Mouse (Mus musculus) T-helper 1 cell (primary cell): Measurements from ENCODE around the gene Slc25a28.

ENCODE experiments used
- in situ Hi-C: fragments of 300-600 bp; cut with MboI, MseI; formaldehyde crosslinking; loops from one replicate; pipeline ENCODE4 v1.15.1; 2025; ENCODE audit warnings: high pct_unique_total_duplicates

Slc25a28 gene

GRCm38 (mm10) chr19:43645508-43645907, 29.2 kb downstream of the Slc25a28 start:
- in situ Hi-C loops = no loop called here

DNA sequence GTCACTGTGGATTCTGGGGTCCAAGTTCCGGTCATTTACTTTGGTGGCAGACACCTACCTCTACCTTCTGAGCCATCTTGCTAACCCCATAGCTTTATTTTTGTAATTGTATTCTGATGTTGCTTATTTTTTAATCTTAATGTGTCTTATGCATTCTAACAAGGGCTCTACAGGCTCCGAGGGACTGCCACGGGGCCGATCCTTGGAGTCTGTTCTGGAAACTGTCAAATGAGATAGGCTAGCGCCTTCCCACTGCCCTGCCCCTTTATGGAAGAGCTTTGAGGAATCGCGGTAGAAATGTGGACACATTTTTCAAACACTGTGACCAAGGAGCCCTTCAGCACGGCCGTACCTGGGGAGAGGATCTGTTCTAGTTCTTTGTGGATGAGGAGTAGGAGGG, 31.8 kb downstream of the Slc25a28 start:
- in situ Hi-C loops = no loop called here

GRCm38 (mm10) chr19:43641833-43642232, 32.8 kb downstream of the Slc25a28 start:
- in situ Hi-C loops = no loop called here

DNA sequence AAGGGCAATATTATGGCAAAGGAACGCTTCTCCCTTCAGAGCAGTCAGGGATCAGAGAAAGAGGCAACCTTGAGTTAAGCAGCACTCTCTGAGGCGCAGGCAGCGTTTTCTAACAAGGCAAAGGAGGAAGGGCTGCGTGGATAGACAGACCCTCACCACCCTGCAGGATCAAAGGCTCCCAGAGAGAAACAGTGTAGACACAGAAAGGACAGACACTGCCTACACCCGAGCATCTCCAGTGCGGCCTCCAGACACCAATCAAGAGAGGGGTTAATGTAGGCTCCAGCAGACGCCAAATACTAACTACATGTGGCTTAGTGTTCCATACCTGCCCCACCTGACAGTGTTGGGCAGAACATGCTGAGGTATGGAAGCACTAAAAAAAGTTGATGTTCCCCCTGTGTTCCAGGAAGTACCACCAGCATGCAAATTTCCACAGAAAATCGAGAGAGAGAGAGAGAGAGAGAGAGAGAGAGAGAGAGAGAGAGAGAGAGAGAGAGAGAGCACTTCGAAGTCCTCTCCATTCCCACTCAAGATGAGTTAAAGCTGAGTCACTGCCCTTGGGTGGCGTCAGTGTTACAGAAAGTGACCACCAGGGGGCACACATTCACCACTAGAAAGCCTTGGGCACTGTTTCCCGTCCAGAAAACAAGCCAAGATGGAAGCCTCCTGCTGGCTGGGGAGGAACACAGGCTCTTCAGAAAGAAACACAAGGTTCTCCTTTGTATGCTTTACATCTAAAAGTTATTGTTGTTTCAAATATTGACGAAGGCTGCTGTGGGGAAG, 44.0 kb downstream of the Slc25a28 start:
- in situ Hi-C loops = no loop called here

- in situ Hi-C loops = loop anchor here (5.0 kb wide), 1 partner anchor 33 kb away; no protein-coding TSS in a partner anchor
These were observed 45.6 kb downstream of the Slc25a28 start for GRCm38 (mm10) chr19:43629088-43629487.

DNA sequence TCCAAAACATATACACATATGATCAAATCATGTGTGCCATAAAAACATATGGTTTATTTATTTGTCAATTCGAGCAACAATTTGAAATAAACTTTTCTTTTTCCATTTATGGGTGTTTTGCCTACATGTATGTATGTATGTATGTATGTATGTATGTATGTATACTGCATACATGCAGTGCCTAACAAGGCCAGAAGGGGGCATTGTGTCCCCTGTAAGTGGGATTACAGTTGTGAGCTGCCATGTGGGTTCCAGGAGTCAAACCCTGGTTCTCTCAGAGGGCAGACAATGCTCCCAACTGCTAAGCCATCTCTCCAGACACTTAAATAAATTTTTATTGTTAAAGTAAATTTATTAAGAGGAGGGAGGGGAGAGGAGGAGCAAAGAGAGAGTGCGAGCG, 47.3 kb downstream of the Slc25a28 start:
- in situ Hi-C loops = loop anchor here (5.0 kb wide), 1 partner anchor 35 kb away; no protein-coding TSS in a partner anchor

DNA sequence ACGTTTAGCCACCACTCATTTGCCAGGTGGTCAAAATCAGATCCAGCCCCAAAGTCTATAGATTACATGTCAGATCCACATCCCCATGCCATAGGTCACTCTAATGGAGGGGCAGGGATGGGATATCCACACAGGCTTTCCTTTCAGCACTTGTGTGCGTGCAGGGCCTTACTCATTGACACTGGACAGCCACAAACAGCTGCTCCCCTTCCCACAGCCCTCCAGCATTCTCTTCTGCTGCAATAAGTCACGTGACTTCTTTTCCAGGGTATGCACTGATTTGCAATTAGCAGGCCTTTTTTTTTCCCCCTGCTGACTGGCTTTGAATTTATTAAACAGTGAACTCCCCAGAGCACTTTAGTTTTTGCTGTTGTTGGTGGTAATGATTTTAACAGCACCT, 48.5 kb downstream of the Slc25a28 start:
- in situ Hi-C loops = loop anchor here (5.0 kb wide), 1 partner anchor 36 kb away; no protein-coding TSS in a partner anchor

- in situ Hi-C loops = loop anchor here (5.0 kb wide), 2 partner anchors 92 to 117 kb away; no protein-coding TSS in a partner anchor
These were observed 50.8 kb downstream of the Slc25a28 start for GRCm38 (mm10) chr19:43623913-43624312.

DNA sequence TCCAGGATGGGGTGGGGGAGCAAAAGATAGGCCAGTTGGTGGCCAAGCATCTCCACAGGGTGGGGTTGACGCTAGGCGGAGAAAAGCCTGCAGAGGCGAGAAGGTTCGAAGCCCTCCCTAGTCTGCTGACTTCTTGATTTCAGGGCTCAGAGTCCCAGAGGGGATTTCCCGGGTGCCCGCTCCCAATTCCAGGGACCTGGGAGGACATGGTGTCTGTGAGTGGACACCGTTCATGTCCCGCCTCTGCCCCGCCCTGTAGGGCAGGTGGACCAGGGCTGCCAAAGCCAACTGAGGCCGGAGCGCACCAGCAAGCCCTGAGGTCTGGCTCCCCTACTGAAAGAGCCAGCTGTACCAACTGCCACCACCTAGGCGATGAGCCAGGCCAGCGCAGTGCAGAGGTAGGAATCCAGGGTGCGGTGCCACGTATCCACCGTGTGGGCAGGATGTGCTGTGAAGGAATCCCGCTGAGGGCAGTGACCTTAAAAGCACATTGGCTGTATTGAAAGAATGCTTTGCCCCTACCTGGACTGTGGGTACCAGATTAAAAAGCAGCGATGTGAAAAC, 54.7 kb downstream of the Slc25a28 start:
- in situ Hi-C loops = loop anchor here (5.0 kb wide), 2 partner anchors 88 to 113 kb away; no protein-coding TSS in a partner anchor

DNA sequence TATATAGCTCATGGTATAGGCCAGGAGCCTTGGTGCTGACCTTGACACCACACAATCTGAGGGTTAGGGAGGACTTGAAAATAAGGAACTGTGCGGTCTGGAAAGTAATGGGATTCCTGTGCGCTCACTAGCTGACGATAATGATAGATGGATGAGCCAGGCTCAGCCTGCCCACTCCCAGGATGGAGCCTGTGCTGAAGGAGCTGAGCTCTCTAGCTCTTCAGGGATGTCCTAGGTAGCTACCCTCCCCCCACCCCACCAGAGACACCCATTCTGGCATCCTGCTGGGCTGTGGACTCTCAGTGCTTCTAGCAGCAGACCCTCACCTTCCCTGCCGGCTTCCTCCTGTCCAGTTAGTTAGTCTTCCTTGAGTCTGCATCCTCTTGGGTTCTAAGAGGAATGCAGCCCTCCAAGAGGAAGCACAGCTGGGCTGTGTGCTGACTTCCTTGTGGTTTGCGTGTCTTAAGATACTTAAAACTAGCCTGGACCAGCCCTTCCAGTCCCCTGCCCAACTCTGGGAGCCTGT, 56.1 kb downstream of the Slc25a28 start:
- in situ Hi-C loops = no loop called here

- in situ Hi-C loops = no loop called here
These were observed 56.8 kb downstream of the Slc25a28 start for GRCm38 (mm10) chr19:43617761-43618349.

DNA sequence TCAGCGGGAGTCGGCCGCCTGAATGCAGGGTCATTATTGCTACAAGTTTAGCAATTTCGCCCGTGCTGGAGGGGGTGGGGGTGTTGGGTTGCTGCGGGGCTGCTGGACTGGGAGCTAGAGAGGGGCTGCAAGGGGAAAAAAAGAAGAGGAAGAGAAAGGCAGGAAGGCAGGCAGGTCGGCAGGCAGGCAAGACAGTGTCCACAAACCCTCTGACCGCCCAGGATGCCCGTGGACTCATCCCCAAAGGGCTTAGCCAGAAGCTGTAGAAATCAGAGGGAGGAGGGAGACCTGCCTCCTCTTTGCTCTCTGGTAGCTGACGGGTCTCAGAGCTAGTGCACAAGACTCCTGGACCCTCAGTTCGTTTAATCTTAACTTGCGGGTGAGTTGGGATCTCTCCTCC, 57.8 kb downstream of the Slc25a28 start:
- in situ Hi-C loops = no loop called here

DNA sequence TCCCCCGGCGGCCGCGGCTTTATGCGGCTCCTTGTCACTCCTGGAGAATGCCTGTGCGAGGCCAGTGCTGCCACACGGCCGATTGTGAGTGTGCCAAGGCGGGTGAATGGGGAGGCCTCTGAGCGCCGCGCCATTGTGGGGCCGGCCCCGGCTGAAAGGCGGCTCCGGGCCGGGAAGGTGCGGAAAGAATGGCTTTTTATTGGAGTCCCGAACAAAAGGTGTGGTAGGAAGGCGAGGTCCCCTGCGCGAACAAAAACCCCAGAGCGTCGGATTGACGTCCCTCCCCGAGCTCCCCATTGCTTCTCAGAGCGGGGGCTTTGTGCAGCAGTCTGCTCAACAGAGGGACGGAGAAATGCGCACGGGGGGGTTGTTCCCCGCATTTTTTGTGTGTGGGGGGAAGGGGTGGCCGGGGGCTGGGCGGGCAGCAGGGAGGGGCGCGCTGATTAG, 58.2 kb downstream of the Slc25a28 start:
- in situ Hi-C loops = no loop called here

DNA sequence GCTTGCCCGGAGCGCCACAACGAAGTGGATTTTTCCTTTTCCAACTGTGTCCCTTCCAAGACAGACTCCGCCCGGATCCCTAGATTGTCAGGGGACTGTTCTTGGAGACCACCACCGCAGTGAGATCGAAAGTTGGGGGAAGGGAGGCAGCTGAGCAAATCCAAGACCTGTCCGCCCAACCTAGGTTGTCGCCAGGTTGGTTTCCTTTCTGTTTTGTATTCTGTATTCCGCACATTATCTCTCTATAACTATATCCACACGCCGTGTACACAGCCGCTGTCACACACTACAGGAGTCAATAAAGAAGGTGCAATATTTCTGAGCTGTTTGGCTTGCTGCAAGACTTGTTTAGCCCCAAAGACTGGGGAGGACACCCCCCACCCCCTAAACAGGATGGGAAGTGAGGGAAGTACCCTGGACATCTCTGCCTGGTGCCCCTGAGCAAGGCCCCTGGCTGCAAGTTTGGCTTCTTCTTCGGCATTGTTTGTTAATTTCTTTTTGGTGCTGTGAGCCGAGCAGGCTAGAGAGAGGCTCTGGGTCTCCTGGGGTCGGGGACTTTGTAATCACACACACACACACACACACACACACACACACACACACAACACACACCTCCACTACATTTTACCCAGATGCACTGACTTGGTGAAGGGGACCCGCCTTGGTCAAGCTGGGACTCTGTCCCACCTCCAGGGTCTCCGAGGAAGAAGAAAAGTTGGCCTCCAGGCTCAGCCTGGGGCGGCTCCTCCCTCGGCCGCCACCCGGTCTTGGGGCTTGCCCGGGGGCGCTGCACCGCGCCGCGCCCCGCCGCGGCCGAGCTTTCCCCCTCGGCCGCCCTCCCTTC, 58.9 kb downstream of the Slc25a28 start:
- in situ Hi-C loops = no loop called here

- in situ Hi-C loops = no loop called here
These were observed 59.6 kb downstream of the Slc25a28 start for GRCm38 (mm10) chr19:43615074-43615445.

DNA sequence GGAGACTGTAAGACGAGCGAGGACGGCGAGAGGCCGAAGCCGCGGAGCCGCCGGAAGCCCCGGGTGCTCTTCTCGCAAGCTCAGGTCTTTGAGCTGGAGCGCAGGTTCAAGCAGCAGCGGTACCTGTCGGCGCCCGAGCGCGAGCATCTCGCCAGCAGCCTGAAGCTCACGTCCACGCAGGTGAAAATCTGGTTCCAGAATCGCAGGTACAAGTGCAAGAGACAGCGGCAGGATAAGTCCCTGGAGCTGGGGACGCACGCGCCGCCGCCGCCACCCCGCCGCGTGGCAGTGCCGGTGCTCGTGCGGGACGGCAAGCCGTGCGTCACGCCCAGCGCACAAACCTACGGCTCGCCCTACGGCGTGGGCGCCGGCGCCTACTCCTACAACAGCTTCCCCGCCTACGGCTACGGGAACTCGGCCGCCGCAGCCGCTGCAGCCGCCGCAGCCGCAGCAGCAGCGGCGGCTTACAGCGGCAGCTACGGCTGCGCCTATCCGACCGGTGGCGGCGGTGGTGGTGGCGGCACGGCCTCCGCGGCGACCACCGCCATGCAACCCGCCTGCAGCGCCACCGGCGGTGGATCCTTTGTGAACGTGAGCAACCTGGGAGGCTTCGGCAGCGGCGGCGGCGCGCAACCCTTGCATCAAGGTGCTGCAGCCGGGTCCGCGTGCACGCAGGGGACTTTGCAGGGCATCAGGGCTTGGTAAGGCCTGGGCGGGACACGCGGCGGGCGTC, 60.2 kb downstream of the Slc25a28 start:
- in situ Hi-C loops = no loop called here
